Mouse (Mus musculus) liver, embryonic 12.5 days (tissue): ENCODE measurements around the gene Muc3. TPM values are rescaled to one million over a fixed set of nuclear protein-coding genes. Genes with fewer than 3 reads are reported as not detected.

Source experiments
- ATAC-seq: fragments of 200-750 bp; cut with Nextera tagmentation; 2 replicates; pipeline ENCODE4 v1.8.0; 2017; ENCODE audit warnings: moderate number of reproducible peaks, mild to moderate bottlenecking, moderate library complexity
- H3K27ac ChIP-seq: fragments of 300-500 bp; sonication (generic); 2 replicates; pipeline ENCODE4 v1.5.1; 2016; ENCODE audit warnings: mild to moderate bottlenecking
- H3K27me3 ChIP-seq: fragments of 300-500 bp; sonication (generic); replicated peaks from 2 replicates; pipeline ENCODE4 v1.6.1; 2016; ENCODE audit warnings: mild to moderate bottlenecking, moderate library complexity
- H3K36me3 ChIP-seq: fragments of 300-500 bp; sonication (generic); 2 replicates; pipeline ENCODE4 v1.6.1; 2016; ENCODE audit warnings: mild to moderate bottlenecking, moderate library complexity
- H3K4me1 ChIP-seq: fragments of 300-500 bp; sonication (generic); 2 replicates; pipeline ENCODE4 v1.6.1; 2016
- H3K4me2 ChIP-seq: fragments of 300-500 bp; sonication (generic); 2 replicates; pipeline ENCODE4 v1.6.1; 2016; ENCODE audit warnings: mild to moderate bottlenecking, moderate library complexity
- H3K4me3 ChIP-seq: fragments of 300-500 bp; sonication (generic); 2 replicates; pipeline ENCODE4 v1.5.1; 2016; ENCODE audit warnings: mild to moderate bottlenecking, moderate library complexity
- H3K9ac ChIP-seq: fragments of 300-500 bp; sonication (generic); 2 replicates; pipeline ENCODE4 v1.6.1; 2016; ENCODE audit warnings: mild to moderate bottlenecking, moderate library complexity
- H3K9me3 ChIP-seq: fragments of 300-500 bp; sonication (generic); replicated peaks from 2 replicates; pipeline ENCODE4 v1.6.1; 2016; ENCODE audit warnings: mild to moderate bottlenecking, moderate library complexity
- WGBS: fragments of 180-500 bp; shearing (Covaris S2); methylation state at CpG from one replicate; pipeline ENCODE4 v1.1.7; 2016; ENCODE audit not compliant: insufficient replicate concordance; 5-methylcytosine and 5-hydroxymethylcytosine counted together
- polyA plus RNA-seq: library from polyadenylated mRNA; unstranded; fragments of >200 nt; fragmentation: Nextera tagmentation; extraction: Ambion mirVana; gene quantifications from 2 replicates; pipeline ENCODE4 v1.2.1, GENCODE M21; 2016

Gene Muc3
- polyA plus RNA-seq, 1 experiment from 2014 or later: not detected

- no peak overlapping the region for H3K4me2 ChIP-seq
- no peaks in the 10 kb centered on the region for H3K36me3 ChIP-seq
- peak overlapping the region; percentile 81 for H3K27ac ChIP-seq
- 71% methylated on average over 3 of the region's 3 CpGs for WGBS
- no peak overlapping the region for H3K9ac ChIP-seq
- ATAC-seq: no peak
- H3K27me3 ChIP-seq: no peaks in the 10 kb centered on the region
- H3K9me3 ChIP-seq: 0 out of 2 replicates have a peak, but pooled peaks cover 8% of the 10 kb centered on the region
- peaks cover 27% of the 10 kb centered on the region for H3K4me1 ChIP-seq
- no peak overlapping the region for H3K4me3 ChIP-seq
Observed at GRCm38 (mm10) chr5:137085731-137086130, 63.4 kb downstream of the Muc3 start.

- WGBS: 39% methylated on average over 6 of the region's 6 CpGs
- peak; percentile 95 for ATAC-seq
- Histone ChIP-seq H3K9me3 (0 out of 2 replicates have a peak, but pooled peaks cover 8% of the 10 kb centered on the region), H3K9ac (peak overlapping the region; percentile 29; the same call in 1 of the 2 replicates), H3K36me3 (no peaks in the 10 kb centered on the region), H3K4me1 (peaks cover 29% of the 10 kb centered on the region), H3K27ac (peak overlapping the region; percentile 81), H3K27me3 (no peaks in the 10 kb centered on the region), H3K4me2 (peak overlapping the region; percentile 28), H3K4me3 (no peak overlapping the region)
Observed at GRCm38 (mm10) chr5:137085021-137085420, 64.1 kb downstream of the Muc3 start.

Other genes starting within 250 kb of the Muc3 start
- 15.4 and 15.7 TPM in 2 replicates for gene Ift22, start 241.2 kb downstream of the Muc3 start, polyA plus RNA-seq
- gene Fis1, start 196.0 kb downstream of the Muc3 start, polyA plus RNA-seq: 210 and 211 TPM in 2 replicates
- 2.2 TPM in 2 replicates for gene Cldn15, start 182.7 kb downstream of the Muc3 start, polyA plus RNA-seq
- gene Plod3, start 162.3 kb downstream of the Muc3 start, polyA plus RNA-seq: 17.3 and 22.1 TPM in 2 replicates
- 67.0 and 68.7 TPM in 2 replicates for gene Znhit1, start 161.3 kb downstream of the Muc3 start, polyA plus RNA-seq
- not detected in 2 replicates for gene Vgf, start 122.9 kb downstream of the Muc3 start, polyA plus RNA-seq
- gene Ap1s1, start 103.2 kb downstream of the Muc3 start, polyA plus RNA-seq: 119 and 121 TPM in 2 replicates
- gene Serpine1, start 77.1 kb downstream of the Muc3 start, polyA plus RNA-seq: 0.19 TPM in 1 of 2 replicates, not detected in the other
- gene Trim56, start 33.1 kb downstream of the Muc3 start, polyA plus RNA-seq: 8.6 and 10.3 TPM in 2 replicates
- gene Muc3a, start 63.1 kb upstream of the Muc3 start, polyA plus RNA-seq: 0.14 TPM in 1 of 2 replicates, not detected in the other
- gene Ache, start 138.2 kb upstream of the Muc3 start, polyA plus RNA-seq: 23.4 and 26.2 TPM in 2 replicates
- 11.9 and 12.5 TPM in 2 replicates for gene Ufsp1, start 145.3 kb upstream of the Muc3 start, polyA plus RNA-seq
- gene Srrt, start 158.4 kb upstream of the Muc3 start, polyA plus RNA-seq: 125 and 128 TPM in 2 replicates
- 16.8 and 18.7 TPM in 2 replicates for gene Trip6, start 165.1 kb upstream of the Muc3 start, polyA plus RNA-seq
- 5.0 and 5.8 TPM in 2 replicates for gene Slc12a9, start 184.3 kb upstream of the Muc3 start, polyA plus RNA-seq
- 14.2 and 15.7 TPM in 2 replicates for gene Ephb4, start 200.8 kb upstream of the Muc3 start, polyA plus RNA-seq